Mouse (Mus musculus) MEL-GATA-1-ER (cell line): ENCODE measurements around the gene Fgfr2.

ENCODE experiments used
- DNase-seq: peaks from one replicate; pipeline ENCODE4 v3.0.0-alpha.2; 2012; ENCODE audit warnings: low read depth; ENCODE audit errors: extremely low read depth

The Fgfr2 gene

GRCm38 (mm10) chr7:130834299-130834698 lies 2288.9 kb downstream of the Fgfr2 start:
- peak; percentile 83 for DNase-seq

DNA sequence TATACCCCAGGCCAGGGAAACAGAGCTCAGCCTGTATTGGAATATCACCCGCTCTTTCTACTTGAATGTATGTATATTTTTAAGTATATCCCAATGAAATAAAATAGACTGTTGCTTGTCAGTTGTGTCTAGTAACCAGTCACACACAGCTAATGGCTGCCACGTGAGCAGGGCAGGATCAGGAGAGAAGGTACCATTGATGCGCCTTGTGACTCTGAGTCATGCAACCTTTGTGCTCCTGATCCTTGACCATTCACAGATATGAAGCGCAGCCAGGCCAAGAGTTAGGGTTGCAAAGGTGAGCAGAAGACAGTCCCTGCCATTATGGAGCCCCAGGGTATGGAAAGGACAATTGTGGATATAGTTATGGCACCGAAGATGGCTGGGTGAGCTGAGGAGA lies 2291.6 kb downstream of the Fgfr2 start:
- DNase-seq: no peak

DNA sequence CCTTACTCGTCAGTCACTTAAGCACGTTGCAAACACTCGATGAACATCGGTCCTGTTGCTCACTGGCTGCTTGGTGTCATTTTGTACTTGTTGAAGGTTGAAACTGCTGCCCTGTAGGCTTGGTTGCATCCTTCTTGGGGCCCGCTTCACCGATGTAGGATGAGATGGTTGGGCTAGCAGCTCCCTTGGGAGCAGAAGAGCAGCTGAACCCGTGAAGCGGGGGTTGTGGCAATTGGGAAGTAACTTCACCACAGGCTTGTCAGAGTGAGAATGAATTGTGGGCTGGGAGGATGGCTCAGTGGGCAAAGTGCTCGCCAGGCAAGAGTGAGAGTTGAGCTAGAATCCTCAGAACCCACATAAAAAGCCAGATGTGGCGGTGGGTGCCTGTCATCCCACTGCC lies 2294.7 kb downstream of the Fgfr2 start:
- DNase-seq: no peak

DNA sequence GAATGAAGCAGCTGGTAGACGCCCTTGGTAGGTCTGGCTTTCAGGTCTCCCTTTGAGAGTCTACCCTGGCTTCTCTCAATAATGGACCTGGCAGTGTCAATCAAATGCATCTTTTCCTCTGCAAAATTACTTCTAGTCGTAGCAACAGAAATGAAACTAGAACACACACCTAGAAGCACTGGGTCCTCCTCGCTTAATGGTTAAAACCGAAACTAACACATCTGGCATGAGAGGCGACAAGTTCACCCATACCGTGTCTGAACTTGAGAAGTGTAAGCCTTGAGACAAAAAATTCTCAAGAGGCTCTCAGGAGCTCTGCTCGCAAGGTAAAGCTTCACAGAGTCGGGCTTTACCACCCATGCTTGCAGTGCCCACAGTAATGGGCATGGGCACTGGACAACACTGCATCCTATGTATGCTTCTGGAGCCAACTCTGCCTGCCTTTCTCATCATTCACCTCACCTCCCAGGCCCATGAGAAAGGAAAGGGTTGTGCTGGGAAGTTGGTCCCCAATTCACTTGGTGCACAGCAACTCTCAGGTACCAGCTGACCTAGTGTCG lies 2295.2 kb downstream of the Fgfr2 start:
- no peak for DNase-seq

GRCm38 (mm10) chr7:130827431-130827830 lies 2295.7 kb downstream of the Fgfr2 start:
- DNase-seq: no peak

DNA sequence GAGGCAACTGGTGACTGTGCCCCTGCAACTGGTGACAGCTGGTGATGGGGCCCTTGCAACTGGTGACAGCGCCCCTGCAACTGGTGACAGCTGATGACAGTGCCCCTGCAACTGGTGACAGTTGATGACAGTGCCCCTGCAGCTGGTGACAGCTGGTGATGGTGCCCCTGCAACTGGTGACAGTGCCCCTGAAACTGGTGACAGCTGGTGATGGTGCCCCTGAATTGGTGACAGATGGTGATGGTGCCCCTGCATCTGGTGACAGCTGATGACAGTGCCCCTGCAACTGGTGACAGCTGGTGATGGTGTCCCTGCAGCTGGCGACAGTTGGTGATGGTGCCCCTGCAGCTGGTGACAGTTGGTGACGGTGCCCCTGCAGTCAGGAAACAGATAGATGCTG lies 2296.8 kb downstream of the Fgfr2 start:
- no peak for DNase-seq

- no peak for DNase-seq
These were observed 2299.2 kb downstream of the Fgfr2 start for GRCm38 (mm10) chr7:130823992-130824391.

- no peak for DNase-seq
These were observed 2303.5 kb downstream of the Fgfr2 start for GRCm38 (mm10) chr7:130819624-130820023.

GRCm38 (mm10) chr7:130818813-130819212 lies 2304.3 kb downstream of the Fgfr2 start:
- DNase-seq: no peak

DNA sequence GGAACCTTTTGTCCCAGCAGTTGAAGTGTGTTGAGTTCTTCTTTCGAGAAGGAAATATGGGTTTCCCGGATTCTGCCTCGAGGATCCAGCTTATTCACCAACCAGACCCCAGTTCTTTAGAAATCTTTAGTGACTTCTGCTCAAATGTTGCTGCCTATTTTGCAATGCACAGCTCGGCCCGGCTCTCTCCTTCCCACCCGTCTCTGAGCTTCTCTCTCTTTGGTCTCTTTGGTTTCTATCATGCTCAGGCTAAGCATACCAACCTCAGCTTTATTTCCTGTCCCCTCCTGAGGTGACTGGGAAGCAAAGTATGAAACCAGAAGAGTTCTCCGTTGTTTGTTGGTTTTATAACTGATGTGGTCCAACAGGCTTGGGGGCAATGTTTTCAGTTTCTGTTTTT lies 2306.9 kb downstream of the Fgfr2 start:
- DNase-seq: no peak

DNA sequence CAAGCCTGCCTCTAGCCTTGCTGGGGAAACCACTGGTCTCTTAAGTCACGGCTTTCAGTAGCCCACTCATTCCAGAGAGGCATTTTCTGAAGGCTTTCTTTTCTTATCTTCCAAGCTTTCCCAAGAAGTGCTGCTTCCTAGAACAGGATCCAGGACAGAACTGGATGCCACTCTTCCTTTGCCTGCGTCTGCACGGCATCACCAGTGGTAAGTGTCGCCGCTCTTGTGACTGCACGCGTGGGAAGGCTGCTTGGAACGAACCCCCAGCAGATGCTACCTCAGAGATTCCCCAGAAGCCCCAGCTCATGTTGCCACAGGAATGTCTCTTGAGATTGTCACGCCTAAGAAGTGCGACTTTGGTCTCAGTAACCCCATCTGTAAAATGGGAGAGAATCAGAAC lies 2307.5 kb downstream of the Fgfr2 start:
- no peak for DNase-seq

DNA sequence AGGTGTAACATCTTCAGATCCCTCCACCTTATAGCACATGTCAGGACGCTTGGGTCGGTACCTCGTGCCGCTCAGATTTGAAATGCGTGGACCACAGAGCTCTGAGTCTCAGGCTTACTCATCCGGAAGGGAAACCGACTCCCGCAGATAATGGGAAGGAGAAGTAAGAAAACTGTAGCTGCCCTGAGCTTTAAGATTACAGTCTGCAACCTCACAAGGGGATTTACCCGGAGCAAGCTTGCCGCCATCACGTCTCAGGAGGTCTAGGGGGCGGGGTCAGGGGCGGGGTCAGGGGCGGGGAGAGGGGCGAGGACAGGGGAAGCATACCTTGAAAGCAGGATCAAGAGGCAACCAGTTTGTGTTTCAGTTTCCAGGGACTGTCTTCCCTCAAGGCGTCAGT lies 2310.7 kb downstream of the Fgfr2 start:
- no peak for DNase-seq

DNA sequence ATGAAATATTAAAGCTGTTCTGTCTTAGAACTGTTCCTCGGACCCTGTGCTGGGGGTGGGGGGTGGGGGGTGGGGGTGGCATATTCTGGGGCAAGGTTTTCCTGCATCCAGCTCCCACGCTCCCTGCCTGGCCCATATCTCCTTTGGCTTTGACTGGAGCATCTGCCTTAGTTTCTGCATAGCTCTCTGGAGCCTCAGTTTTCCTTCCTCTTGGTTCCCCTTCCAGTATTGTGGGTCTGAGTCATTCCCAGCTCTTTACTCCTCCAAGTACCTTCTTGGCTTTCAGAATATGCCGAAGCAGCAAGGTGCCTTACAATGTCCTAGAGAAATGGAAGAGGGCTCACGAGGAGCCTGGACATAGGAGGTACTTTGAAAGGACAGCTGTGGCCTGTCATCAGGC lies 2312.9 kb downstream of the Fgfr2 start:
- no peak for DNase-seq

GRCm38 (mm10) chr7:130808694-130809093 lies 2314.5 kb downstream of the Fgfr2 start:
- DNase-seq: no peak

GRCm38 (mm10) chr7:130807749-130808148 lies 2315.4 kb downstream of the Fgfr2 start:
- DNase-seq: no peak

- no peak for DNase-seq
These were observed 2318.2 kb downstream of the Fgfr2 start for GRCm38 (mm10) chr7:130804991-130805390.

DNA sequence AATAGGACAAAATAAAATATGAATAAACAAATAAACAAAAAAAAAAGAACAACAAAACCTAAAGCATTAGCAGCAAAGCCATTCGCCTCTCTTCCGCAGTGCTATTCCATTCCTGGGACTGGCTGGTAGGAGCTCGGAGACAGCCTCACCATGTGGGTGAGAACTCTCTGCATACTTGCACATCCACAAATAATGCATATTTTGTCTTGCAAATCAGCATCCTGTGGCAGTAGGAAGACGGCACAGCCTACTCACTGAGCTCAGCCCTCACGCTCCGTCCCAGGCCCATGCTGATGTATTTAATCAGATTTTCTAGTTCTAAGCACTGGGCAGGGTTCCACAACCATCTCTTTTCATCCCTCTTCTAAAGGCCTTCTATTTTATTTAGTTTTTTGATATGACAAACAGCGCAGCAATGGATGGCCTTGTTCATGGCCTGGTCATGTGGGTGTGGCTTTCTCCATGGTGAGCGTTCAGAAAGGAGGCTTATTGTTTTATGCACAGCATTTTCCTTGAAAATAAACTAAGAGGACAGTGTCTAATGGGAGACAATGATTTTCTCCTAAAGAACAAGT lies 2319.8 kb downstream of the Fgfr2 start:
- DNase-seq: no peak

- no peak for DNase-seq
These were observed 2321.3 kb downstream of the Fgfr2 start for GRCm38 (mm10) chr7:130801811-130802210.

GRCm38 (mm10) chr7:130800681-130801080 lies 2322.5 kb downstream of the Fgfr2 start:
- no peak for DNase-seq

- no peak for DNase-seq
These were observed 2323.7 kb downstream of the Fgfr2 start for GRCm38 (mm10) chr7:130799418-130799817.

GRCm38 (mm10) chr7:130797524-130797923 lies 2325.6 kb downstream of the Fgfr2 start:
- no peak for DNase-seq

DNA sequence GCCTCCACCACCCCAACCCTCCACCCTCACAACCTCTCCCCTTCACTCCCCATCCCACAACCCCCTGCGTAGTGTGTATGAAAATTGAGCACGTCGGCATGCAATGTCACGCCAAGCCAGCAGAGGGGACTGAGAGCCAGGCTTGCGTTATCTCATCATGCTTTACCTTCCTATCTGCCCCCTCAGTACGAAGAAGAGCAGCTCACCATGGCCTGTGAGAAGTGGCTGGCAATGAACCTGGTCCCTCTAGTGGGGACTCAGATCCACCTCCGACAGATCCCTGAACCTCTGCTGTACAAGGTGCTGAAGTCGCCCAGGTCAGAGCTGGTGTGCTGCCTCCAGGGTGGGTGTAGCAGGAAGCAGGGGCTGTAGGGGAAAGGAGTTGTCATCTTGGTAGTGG lies 2326.4 kb downstream of the Fgfr2 start:
- DNase-seq: no peak

GRCm38 (mm10) chr7:130793671-130794070 lies 2329.5 kb downstream of the Fgfr2 start:
- DNase-seq: no peak

DNA sequence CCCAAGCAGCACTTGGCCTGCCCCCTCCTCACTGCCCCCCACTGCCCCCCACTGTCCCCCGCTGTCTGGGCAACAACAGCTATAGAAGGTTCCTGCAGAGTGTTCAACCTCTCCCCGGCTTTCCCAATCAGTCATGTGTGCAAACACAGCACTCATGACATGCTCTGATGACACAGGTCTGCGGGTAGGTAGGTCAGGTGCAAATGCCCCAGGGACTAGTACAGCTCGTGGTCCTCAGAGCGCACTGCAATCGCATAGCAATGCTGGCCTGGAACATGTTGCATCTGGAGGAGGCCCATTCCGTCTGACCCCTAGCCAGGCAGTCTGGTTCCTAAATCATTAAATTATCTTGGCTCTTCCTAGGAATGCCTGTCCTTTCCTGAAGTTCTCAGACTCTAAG lies 2333.7 kb downstream of the Fgfr2 start:
- no peak for DNase-seq
